Mouse (Mus musculus): Measurements from ENCODE around the gene Elmo1.

DNA sequence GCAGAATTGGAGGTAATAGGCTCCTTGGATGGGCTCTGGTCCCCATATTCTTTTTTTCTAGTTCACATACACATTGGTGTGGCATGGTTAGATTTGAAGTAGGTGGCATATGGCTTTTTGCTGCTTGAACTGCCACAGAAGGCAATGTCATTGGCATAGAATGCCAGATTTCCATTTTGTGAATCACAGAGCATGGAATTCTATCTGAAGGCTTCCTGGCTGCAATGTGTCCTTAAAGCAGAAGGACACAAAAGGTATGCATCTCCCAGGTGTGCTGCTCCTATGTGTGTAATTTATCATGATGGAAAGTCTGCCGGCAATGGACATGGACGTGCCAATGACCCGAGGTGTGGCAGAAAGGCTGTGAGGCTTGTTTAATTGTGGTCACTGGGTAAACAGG lies 371.2 kb downstream of the Elmo1 start:
- TF ChIP-seq CTCF (IDR thresholded peaks at IDR 0.05; ENCODE audit: low read depth, low read length) (no peak), POLR2A (IDR thresholded peaks at IDR 0.05; ENCODE audit: extremely low read depth, insufficient read depth, low read length) (no peak)

Measured in liver, adult 2 months (tissue).